Mouse (Mus musculus): Measurements from ENCODE around the gene Mutyh. TPM values are rescaled to one million over a fixed set of nuclear protein-coding genes. Genes with fewer than 3 reads are reported as not detected.

Gene Mutyh
- 8.9 and 9.0 TPM in 2 replicates for polyA plus RNA-seq (2015; fragmentation: Nextera tagmentation; extraction: Ambion mirVana)

- Histone ChIP-seq H3K4me3 (peak within 1 kb of the TSS; percentile 74), H3K4me2 (peak within 1 kb of the TSS; percentile 69), H3K27ac (peak within 1 kb of the TSS; percentile 95), H3K9me3 (no peaks in the 10 kb centered on the region), H3K4me1 (replicated peaks) (peaks cover 17% of the 10 kb centered on the region), H3K9ac (peak within 1 kb of the TSS; percentile 77), H3K27me3 (no peaks in the 10 kb centered on the region), H3K36me3 (peaks cover 31% of the 10 kb centered on the region)
- ATAC-seq (ENCODE audit: low FRiP score) = peak; percentile 98
- under 1% methylated on average over 58 of the region's 58 CpGs for WGBS
Observed at GRCm38 (mm10) chr4:116807197-116808129, at the start of gene Mutyh, which contains the start of gene Toe1. Gene Mutyh, plus strand, starts transcription at chr4:116807723. Gene Toe1, minus strand, starts transcription at chr4:116807640.

- no peak overlapping the region for H3K27ac ChIP-seq
- H3K36me3 ChIP-seq = no peaks in the 10 kb centered on the region
- 83% methylated on average over 2 of the region's 2 CpGs for WGBS
- H3K27me3 ChIP-seq = no peaks in the 10 kb centered on the region
- no peak for ATAC-seq (ENCODE audit: low FRiP score)
- H3K4me2 ChIP-seq = no peak overlapping the region
- no peak overlapping the region for H3K4me3 ChIP-seq
- H3K9ac ChIP-seq = no peak overlapping the region
- no peaks in the 10 kb centered on the region for H3K9me3 ChIP-seq
- H3K4me1 ChIP-seq (replicated peaks) = no peaks in the 10 kb centered on the region
Observed at GRCm38 (mm10) chr4:116761914-116762313, 45.6 kb upstream of the Mutyh start.

- Histone ChIP-seq H3K9ac (no peak overlapping the region), H3K4me2 (no peak overlapping the region), H3K27ac (no peak overlapping the region), H3K4me1 (replicated peaks) (no peaks in the 10 kb centered on the region), H3K36me3 (no peaks in the 10 kb centered on the region), H3K9me3 (no peaks in the 10 kb centered on the region), H3K27me3 (no peaks in the 10 kb centered on the region), H3K4me3 (no peak overlapping the region)
- no peak for ATAC-seq (ENCODE audit: low FRiP score)
- WGBS = 92% methylated on average over 5 of the region's 5 CpGs
Observed at GRCm38 (mm10) chr4:116764001-116764400, 43.5 kb upstream of the Mutyh start.

- WGBS = 90% methylated on average over 5 of the region's 5 CpGs
- no peak for ATAC-seq (ENCODE audit: low FRiP score)
- no peaks in the 10 kb centered on the region for H3K4me1 ChIP-seq (replicated peaks)
Observed at GRCm38 (mm10) chr4:116768510-116768909, 39.0 kb upstream of the Mutyh start.

GRCm38 (mm10) chr4:116769060-116769459 is 38.5 kb upstream of the Mutyh start:
- Histone ChIP-seq H3K9me3 (no peaks in the 10 kb centered on the region), H3K4me1 (replicated peaks) (no peaks in the 10 kb centered on the region), H3K4me3 (no peak overlapping the region), H3K9ac (no peak overlapping the region), H3K27ac (no peak overlapping the region), H3K36me3 (no peaks in the 10 kb centered on the region), H3K4me2 (no peak overlapping the region), H3K27me3 (no peaks in the 10 kb centered on the region)
- no peak for ATAC-seq (ENCODE audit: low FRiP score)

More at GRCm38 (mm10) chr4:116768510-116768909, 39.0 kb upstream of the Mutyh start:
- Histone ChIP-seq H3K27me3 (no peaks in the 10 kb centered on the region), H3K27ac (no peak overlapping the region), H3K4me2 (no peak overlapping the region), H3K9ac (no peak overlapping the region), H3K36me3 (no peaks in the 10 kb centered on the region), H3K9me3 (no peaks in the 10 kb centered on the region), H3K4me3 (no peak overlapping the region)

GRCm38 (mm10) chr4:116776391-116776790 is 31.1 kb upstream of the Mutyh start:
- H3K27me3 ChIP-seq = peaks cover 3% of the 10 kb centered on the region; the same call in 1 of the 2 replicates
- no peak overlapping the region for H3K9ac ChIP-seq
- no peaks in the 10 kb centered on the region for H3K9me3 ChIP-seq
- H3K4me1 ChIP-seq (replicated peaks) = no peaks in the 10 kb centered on the region
- H3K4me2 ChIP-seq = no peak overlapping the region
- no peaks in the 10 kb centered on the region for H3K36me3 ChIP-seq
- ATAC-seq (ENCODE audit: low FRiP score) = no peak
- H3K4me3 ChIP-seq = no peak overlapping the region
- H3K27ac ChIP-seq = no peak overlapping the region
- 91% methylated on average over 5 of the region's 5 CpGs for WGBS

GRCm38 (mm10) chr4:116777079-116777478 is 30.4 kb upstream of the Mutyh start:
- Histone ChIP-seq H3K9ac (no peak overlapping the region), H3K4me3 (no peak overlapping the region), H3K9me3 (no peaks in the 10 kb centered on the region), H3K27ac (no peak overlapping the region), H3K4me2 (no peak overlapping the region), H3K27me3 (peaks cover 5% of the 10 kb centered on the region; the same call in 1 of the 2 replicates), H3K4me1 (replicated peaks) (peaks cover 3% of the 10 kb centered on the region), H3K36me3 (no peaks in the 10 kb centered on the region)
- no peak for ATAC-seq (ENCODE audit: low FRiP score)
- WGBS = 81% methylated on average over 3 of the region's 3 CpGs

- Histone ChIP-seq H3K9me3 (no peaks in the 10 kb centered on the region), H3K27me3 (peaks cover 5% of the 10 kb centered on the region; the same call in 1 of the 2 replicates), H3K4me2 (no peak overlapping the region), H3K4me3 (no peak overlapping the region), H3K36me3 (no peaks in the 10 kb centered on the region), H3K9ac (no peak overlapping the region), H3K4me1 (replicated peaks) (peaks cover 7% of the 10 kb centered on the region), H3K27ac (no peak overlapping the region)
- no peak for ATAC-seq (ENCODE audit: low FRiP score)
- WGBS = 81% methylated on average over 2 of the region's 2 CpGs
Observed at GRCm38 (mm10) chr4:116780541-116780940, 27.0 kb upstream of the Mutyh start.

- no peak overlapping the region for H3K27ac ChIP-seq
- H3K4me2 ChIP-seq = no peak overlapping the region
- peaks cover 5% of the 10 kb centered on the region; the same call in 1 of the 2 replicates for H3K27me3 ChIP-seq
- H3K4me3 ChIP-seq = no peak overlapping the region
- no peak for ATAC-seq (ENCODE audit: low FRiP score)
- H3K9me3 ChIP-seq = no peaks in the 10 kb centered on the region
- no peak overlapping the region for H3K9ac ChIP-seq
- peaks cover 7% of the 10 kb centered on the region for H3K4me1 ChIP-seq (replicated peaks)
- H3K36me3 ChIP-seq = no peaks in the 10 kb centered on the region
- WGBS = 31% methylated on average over 2 of the region's 2 CpGs
Observed at GRCm38 (mm10) chr4:116781366-116781765, 26.2 kb upstream of the Mutyh start.

- Histone ChIP-seq H3K27me3 (peaks cover 5% of the 10 kb centered on the region; the same call in 1 of the 2 replicates), H3K9ac (0 out of 2 replicates have a peak overlapping the region, but pooled peaks have one; percentile 13), H3K4me2 (no peak overlapping the region), H3K36me3 (no peaks in the 10 kb centered on the region), H3K9me3 (no peaks in the 10 kb centered on the region), H3K4me1 (replicated peaks) (peaks cover 7% of the 10 kb centered on the region), H3K27ac (0 out of 2 replicates have a peak overlapping the region, but pooled peaks have one; percentile 30), H3K4me3 (no peak overlapping the region)
- no peak for ATAC-seq (ENCODE audit: low FRiP score)
- WGBS = 4% methylated on average over 8 of the region's 8 CpGs
Observed at GRCm38 (mm10) chr4:116782171-116782570, 25.4 kb upstream of the Mutyh start.

- ATAC-seq (ENCODE audit: low FRiP score) = no peak
Observed at GRCm38 (mm10) chr4:116786587-116786986, 20.9 kb upstream of the Mutyh start.

GRCm38 (mm10) chr4:116787985-116788760 is 19.4 kb upstream of the Mutyh start:
- Histone ChIP-seq H3K9me3 (no peaks in the 10 kb centered on the region), H3K9ac (no peak overlapping the region), H3K36me3 (no peaks in the 10 kb centered on the region), H3K27ac (no peak overlapping the region), H3K27me3 (no peaks in the 10 kb centered on the region), H3K4me1 (replicated peaks) (no peaks in the 10 kb centered on the region), H3K4me3 (no peak overlapping the region), H3K4me2 (no peak overlapping the region)
- 53% methylated on average over 7 of the region's 7 CpGs for WGBS
- ATAC-seq (ENCODE audit: low FRiP score) = no peak

More at GRCm38 (mm10) chr4:116786587-116786986, 20.9 kb upstream of the Mutyh start:
- no peaks in the 10 kb centered on the region; the same call in 1 of the 2 replicates for H3K27me3 ChIP-seq
- no peak overlapping the region for H3K9ac ChIP-seq
- no peaks in the 10 kb centered on the region for H3K9me3 ChIP-seq
- H3K36me3 ChIP-seq = no peaks in the 10 kb centered on the region
- no peak overlapping the region for H3K4me2 ChIP-seq
- H3K4me1 ChIP-seq (replicated peaks) = peaks cover 7% of the 10 kb centered on the region
- no peak overlapping the region for H3K4me3 ChIP-seq
- 92% methylated on average over 1 of the region's 1 CpGs for WGBS
- H3K27ac ChIP-seq = no peak overlapping the region

Measured in hindbrain, embryonic 13.5 days (tissue).